Mouse (Mus musculus) spleen, embryonic (tissue): ENCODE measurements around the gene Cldn6.

Source experiments
- CTCF ChIA-PET: fragments of 350-600 bp; sonication (Branson Sonifier 250); formaldehyde crosslinking; loops from one replicate; lab custom pipeline; 2022; lab: Charles Lee

The Cldn6 gene

DNA sequence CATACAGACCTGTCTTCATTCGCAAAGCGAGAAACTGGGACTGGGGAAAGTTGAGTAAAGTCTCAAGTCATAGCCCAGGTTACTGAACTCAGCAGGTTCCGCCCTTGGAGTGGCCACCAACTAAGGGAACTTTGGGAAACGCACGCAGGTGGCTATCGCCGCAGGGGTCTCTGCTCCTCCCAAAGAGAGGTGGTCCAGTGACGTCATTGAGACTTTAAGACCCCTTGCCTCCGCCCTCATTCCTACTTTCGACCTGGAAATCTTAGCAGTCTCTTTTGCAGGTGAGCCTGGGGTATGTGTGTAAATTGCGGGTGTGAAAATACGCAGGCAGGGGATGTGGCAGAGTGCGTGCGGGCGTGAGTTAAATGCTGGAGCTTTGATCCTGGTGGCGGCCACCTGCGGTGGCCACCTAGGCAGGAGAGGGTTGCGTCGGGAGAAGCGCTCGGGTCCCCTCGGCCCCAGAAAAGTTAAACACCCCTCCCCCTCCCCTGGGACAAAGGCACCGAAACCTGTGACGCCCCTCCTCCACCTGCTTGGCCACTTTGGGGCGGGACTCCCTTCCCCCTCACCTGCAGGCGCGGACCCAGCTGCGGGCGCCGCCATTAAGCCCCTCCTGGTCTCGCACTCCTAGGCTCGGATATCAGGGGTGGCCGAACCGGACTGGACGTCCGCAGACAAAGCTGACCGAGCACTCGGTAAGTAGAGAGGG is at the start of gene Cldn6:
Cldn6 (plus strand) TSS at position 123 of the 709 bp plus-strand sequence.
- CTCF ChIA-PET = no interaction called here

DNA sequence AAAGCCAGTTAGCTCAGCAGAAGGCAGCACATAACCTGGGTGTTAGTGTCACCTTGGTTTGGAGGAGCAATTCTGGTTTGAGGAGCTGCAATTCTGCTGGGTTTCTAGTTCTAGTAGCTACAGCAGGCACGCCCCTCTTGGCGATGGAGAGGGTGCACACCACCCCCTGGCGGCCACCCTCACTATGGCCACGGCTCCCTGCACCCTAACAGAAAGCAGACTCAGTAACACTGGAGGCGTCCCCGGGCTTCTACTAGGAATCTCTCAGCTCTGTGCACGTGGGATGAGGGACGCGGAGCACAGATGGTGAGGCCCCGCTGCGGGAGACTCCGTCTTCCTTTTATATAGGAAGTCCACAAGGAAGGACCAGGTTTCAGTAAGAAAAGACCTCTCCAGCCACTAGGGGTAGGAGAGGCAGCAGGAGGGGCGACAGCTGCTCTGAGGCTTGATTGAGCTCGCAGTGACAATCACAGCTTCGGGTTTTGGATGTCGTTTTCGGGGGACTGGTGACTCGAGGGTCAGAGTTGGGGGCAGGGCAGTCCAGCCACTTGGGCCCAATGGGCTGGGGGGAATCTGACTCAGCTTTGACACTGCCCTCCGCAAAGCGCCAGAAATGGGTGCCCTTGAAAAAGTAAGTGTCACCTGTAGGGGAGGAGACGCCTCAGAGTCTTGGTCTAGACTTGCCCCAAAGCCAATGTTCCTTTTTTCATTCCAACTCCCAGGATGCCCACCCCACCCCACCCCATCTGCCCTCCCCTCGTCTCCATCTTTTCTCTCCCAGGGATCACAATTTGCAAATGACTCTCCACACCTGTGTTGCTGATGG is 48.6 kb upstream of the Cldn6 start:
- CTCF ChIA-PET = interaction anchor here (0.7 kb wide), 1 partner anchor 59 kb away, joined by 3 read pairs; no protein-coding TSS in a partner anchor

DNA sequence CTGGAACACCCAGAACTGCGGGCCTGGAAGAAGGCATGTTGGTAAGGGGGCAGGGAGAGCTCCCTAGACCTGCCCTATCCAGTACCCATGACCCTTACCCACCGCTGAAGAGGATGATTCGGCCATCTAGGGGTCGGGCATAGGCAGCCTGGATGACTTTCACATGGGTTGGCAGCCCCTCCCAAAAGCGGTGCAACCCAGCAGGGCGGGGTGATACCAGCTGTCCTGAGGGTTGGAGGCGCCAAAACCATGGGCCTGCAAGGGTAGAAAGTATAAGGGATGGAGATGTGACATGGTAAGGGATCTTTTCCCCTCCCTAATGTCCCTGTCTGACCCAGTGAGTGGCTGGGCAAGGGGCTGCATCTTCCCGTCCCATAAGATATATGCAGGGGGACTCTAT is 47.8 kb upstream of the Cldn6 start:
- CTCF ChIA-PET = no interaction called here

DNA sequence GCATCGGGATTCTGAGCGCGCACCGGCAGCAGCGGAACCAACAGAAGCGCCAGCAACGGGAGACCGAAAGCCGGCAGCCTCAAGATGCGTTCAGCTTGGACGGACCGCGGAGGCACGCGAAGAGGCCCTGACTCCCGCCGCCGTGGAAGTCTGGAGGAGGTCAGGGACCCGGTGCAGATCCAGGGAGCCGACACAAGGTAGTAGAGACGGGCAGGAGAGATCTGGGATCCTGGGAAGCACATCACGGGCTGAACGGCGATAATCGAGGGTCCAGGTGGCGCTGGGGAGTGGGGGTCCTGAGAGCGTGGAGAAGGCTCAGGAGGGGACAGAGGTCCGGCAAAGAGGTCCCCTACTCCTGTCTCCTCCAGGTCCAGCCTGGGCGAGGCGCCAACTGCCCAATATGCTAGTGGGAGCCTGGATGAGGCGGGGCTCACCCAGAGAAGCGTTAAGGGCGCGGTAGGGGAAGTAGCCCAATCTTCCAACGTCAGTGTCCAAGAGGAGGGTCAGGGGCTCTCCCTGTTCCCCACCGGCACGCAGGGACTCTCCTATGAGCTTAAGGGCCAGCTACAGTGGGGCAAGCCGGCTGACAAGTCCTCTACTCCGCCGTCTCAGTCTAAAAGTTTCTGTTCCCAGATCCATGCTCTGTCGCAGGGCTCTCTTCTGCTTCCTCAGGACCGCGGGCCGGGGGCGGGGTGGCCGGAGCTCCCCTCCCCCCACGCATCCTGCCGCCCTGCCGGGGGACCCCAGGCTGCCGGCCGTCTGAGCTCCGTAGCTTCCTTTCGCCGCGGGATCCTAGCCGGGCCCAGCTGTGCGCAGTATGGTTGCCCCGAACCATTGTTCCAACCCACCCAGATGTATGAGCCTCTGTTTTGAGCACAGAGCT is 34.2 kb upstream of the Cldn6 start, which contains the start of gene Mmp25:
Mmp25 (minus strand) TSS at position 665 of the 883 bp plus-strand sequence.
- CTCF ChIA-PET = interaction anchor here (0.6 kb wide), 1 partner anchor 61 kb away, joined by 4 read pairs; no protein-coding TSS in a partner anchor

DNA sequence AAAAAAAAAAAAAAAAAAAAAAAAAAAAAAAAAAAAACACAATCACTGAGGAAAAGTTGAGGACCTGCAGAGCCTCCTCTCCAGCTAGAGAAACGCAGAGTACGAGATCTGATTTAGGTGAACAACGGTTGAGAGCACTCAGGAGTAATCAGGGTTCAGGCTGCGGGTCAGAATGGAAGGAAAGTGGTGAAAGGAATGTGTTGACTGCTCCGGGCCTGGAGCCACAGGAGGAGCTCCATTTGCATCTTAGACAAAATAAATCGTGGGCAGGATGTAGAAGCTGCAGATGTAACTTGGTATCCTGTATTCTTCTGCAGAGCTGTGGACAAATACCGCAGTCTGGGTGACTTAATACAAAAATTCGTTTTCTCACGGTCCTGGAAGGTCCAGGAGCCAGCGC is 33.2 kb upstream of the Cldn6 start:
- CTCF ChIA-PET = no interaction called here

DNA sequence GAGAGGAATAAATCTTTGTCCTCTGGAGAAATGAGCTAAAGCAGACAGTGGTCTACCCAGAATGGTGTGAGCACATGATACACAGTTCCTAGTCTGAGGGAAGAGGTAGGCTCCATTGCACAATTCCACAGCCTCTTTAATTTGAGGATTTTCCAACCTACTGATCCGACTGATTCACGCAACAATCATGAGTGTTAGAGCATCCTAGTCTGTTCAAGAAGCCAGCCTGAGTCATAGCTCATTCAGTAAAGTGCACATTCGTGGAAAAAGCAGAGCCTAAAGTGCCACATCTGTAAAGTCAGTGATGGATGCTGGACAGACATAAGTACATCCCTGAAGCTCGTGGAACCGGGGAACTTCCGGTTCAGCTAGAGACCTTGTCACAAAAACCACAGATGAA is 27.7 kb upstream of the Cldn6 start:
- CTCF ChIA-PET = no interaction called here

DNA sequence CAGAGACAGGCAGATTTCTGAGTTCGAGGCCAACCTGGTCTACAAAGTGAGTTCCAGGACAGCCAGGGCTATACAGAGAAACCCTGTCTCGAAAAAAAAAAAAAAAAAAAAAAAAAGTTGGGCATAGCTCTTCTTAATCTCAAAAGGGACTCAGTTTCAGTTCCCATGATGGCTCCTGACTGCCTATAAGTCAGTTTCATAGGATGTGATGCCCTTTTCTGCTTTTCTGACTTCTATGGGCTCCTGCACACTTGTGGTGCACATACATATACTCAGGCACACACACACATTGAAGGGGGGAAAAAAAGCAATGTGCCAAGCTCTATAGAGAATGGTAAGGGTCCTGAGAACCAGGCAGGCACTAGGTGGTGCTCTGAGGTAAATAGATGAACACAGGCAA is 25.7 kb upstream of the Cldn6 start:
- CTCF ChIA-PET = no interaction called here

DNA sequence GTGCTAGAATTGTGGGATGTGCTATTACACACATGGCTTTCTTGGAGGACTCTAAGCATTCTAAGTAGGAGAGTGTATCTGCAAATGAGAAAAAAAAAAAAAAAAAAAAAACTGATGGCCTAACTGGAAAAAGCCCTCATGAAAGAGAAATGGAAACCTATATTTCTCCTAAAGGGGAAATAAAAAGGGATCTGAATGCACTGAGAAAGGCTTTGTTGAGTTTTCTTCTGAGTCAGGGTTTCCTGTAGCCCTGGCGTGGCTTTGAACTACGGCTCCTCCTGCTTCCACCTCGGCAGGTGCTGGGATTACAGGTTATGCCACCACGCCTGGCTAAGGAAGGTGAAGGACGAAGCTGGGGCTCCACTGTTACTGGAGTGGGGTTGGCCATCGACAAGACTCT is 25.0 kb upstream of the Cldn6 start:
- CTCF ChIA-PET = no interaction called here

DNA sequence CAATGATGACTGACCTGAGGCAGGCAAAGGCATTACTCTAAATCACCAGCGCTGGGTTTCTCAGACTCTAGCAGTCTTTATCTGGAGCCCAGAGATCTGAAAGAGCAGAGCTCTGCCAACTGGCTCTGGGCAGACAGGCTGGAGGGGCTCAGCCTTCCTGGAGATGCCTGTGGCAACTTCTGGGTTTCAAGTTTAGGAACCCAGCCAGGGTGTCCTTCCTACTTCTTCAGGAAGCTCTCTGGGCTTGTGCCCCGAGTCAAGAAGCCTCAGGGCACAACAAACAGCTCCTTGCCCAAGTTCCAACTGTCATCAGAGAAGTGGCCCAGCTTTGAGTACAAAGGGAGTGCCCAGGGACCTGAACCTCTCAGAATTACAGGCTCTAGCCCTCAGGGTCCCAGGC is 24.6 kb upstream of the Cldn6 start:
- CTCF ChIA-PET = no interaction called here

DNA sequence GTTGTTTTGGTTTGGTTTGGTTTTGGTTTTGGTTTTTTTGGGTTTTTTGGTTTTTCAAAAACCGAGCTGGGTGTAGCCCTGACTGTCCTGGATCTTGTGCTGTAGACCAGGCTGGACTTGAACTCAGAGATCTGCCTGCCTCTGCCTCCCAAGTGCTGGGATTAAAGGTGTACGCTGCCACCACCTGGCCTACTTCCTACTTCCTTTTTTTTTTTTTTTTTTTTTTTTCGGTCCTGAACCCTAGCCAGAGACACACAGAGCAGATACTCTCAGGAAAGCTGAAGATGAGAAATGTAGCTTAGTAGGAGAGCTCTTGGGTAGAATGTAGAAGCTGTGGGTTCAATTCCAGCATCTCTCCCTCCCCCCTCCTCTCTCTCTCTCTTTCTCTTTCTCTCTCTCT is 20.6 kb upstream of the Cldn6 start:
- CTCF ChIA-PET = interaction anchor here (0.7 kb wide), 4 partner anchors 9 to 449 kb away, joined by 4 to 13 read pairs (median 6); no protein-coding TSS in a partner anchor

DNA sequence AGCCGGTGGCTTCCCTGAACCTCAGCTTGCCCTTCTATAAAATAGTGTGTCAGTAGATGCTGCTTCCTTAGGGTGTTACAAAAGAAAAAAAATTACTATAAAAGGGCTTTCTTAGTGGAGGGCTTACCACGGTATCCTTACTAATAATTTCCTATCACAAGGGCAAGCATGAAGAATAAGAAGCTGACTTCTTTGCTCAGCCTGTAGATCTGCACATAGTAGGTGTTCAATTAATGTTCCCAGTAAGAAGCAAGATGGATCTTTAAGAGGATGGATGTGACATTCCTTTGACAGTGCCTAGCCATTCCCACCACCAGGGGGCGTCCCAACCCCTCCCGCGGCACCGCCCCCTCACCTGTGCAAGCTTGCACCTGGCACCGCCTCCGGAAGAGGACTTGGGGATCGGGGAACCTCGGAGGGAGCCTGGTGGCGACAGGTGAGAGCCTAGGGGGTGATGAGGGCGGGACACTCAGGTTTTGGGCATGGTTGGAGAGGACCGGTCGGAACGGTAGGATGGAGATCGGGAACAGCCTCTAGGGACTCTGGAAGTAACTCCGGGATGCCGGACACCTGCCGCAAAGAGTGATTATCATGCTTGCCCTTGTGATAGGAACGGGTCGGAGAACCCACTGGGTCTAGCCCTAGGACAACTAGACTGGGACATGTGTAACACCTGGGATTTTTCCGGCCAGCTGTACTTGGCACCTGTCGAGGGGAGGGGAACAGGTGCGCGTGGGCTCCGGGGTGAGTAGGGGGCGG is 18.8 kb upstream of the Cldn6 start, which contains the start of gene Bicdl2:
Bicdl2 (plus strand) TSS at position 390 of the 759 bp plus-strand sequence.
- CTCF ChIA-PET = interaction anchor here (0.9 to 1.4 kb wide), 2 partner anchors 9 to 40 kb away, joined by 3 to 5 read pairs; no protein-coding TSS in a partner anchor

DNA sequence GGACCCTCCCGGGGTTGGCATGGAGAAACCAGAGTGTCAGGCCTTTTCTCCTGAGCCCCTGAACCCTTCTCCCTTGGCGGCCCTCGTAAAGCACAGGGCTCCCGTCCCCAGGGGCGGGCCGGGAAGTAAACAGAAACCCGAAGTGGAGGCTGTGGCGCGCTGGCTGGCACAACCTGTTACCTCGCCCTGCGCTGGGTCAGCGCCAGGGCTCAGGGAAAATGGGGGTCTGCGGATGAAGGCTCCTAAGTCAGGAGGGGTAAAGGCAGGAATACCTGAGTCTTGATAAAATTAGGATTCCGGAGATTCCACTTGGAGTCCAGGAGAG is 18.2 kb upstream of the Cldn6 start:
- CTCF ChIA-PET = interaction anchor here (0.6 to 1.4 kb wide), 3 partner anchors 8 to 165 kb away, joined by 3 to 7 read pairs (median 5); no protein-coding TSS in a partner anchor

DNA sequence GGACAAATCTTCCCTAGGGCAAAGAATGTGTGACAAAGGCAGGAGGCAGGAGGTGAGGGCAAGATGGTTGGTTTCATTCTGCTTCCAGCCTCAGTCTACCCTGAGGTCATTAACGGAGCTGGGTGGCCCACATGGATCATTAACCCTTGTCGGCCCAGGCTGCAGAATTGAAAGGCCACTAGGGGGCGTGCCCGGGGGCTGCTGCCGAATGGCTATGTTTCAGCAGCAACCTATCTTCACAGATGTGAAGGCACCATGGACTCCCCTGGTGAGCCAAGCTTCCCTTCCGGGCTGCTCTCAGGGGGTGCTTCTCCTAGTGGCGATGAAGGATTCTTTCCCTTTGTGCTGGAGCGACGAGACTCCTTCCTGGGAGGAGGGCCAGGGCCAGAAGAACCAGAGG is 17.5 kb upstream of the Cldn6 start:
- CTCF ChIA-PET = interaction anchor here (0.5 to 1.4 kb wide), 4 partner anchors 9 to 164 kb away, joined by 3 to 7 read pairs (median 4); no protein-coding TSS in a partner anchor

DNA sequence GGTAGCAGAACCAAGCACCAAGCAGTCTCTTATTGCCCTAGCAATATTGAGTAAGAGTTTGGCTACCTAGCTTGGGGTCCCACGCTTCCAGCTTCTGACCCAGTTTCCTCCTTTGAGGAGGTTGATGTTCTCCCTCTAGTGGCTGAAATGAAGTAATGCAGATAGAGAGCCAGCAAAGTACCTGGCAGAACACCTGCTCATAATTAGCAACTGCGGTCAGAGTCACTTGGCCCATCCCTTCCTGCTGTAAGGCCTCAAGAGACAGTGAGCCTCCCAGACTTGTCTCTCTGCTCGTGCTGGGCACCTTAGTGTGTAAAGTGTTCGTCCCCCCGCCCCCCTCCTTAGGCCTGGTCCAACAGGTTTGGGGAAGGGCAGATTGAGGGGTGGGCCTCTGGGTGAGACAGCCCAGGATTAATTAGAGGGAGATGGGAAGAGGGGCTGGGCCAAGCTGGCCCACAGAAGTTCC is 14.5 kb upstream of the Cldn6 start:
- CTCF ChIA-PET = interaction anchor here (0.6 to 0.7 kb wide), 2 partner anchors 64 to 68 kb away, joined by 3 read pairs; no protein-coding TSS in a partner anchor

DNA sequence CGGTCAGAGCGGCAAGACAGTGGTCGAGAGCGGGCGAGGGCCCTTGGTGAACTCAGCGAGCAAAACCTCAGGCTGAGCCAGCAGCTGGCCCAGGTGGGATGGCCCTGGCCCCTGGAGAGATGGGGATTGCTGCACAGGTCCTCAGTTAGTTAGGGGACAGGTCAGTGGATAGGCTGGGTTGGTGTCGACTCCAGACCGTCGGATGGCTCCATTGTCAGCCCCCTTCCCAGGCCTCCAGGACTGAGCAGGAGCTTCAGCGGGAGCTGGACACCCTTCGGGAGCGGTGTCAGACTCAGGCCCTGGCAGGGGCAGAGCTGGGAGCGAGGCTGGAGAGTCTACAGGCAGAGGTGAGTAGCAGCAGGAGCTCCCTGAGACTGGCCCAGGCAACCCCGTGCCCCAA is 13.5 kb upstream of the Cldn6 start:
- CTCF ChIA-PET = no interaction called here

DNA sequence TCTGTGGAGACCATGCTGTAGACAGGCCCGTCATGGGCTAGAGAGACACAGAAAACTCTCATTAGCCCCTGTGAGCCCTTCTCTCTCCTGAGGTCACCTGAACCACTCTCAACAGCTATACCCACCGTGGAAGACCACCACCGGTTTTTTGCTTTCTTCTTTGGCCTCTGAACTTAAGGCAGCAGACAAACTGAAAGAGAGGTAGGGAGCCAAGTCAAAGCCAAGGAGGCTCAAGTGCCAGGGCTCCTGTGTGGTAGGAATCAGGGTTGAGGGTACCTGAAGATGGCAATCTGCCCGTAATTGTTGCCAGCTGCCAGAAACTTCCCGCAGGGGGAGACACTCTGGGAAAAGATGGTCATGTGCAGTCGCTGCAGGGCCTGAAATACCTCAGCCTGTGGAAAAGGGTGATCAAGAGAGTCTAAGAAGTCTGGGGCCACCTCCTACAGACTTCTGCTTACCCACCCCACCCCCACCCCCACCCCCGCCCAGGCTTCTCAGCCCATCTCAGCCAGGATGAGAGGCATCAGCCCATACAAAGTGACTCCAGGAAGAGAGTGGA is 8.5 kb upstream of the Cldn6 start:
- CTCF ChIA-PET = interaction anchor here (0.6 kb wide), 1 partner anchor 9 kb away, joined by 4 read pairs; no protein-coding TSS in a partner anchor

DNA sequence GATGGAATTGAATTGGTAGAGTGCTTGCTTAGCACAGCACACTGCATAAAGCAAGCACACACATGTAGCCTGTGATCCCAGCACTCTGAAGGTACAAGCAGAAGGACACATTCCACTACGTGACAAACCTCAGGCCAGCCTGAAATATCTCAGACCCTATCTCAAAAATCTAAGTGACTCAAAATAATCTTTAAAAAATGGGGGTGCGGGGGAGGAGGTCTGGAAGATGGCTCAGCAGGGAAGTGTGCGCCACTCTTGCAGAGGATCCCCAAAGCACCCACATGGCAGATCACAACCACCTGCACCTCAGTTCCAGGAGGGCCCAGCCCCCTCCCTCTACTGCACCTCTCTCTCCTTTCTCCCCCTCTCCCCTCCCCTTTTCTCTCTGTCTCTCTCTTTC is 7.5 kb upstream of the Cldn6 start:
- CTCF ChIA-PET = no interaction called here

DNA sequence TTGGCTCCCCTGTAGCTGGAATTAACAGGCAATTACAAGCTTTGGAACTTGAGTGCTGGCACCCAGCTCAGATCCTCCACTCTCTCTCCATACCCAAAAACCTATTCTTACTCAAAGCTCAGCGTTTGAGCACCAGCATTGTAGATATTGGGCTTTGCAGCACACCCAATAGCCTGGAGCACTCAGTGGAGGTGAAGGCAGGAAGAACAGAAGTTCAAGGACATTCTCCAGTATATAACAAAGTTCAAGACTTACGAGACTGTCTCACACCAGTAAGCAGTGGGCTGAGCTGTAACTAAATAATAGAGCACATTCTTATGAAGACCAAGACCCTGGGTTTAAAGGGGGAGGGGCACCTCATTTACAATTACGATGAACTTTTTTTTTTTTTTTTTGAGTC is 6.3 kb upstream of the Cldn6 start:
- CTCF ChIA-PET = interaction anchor here (0.6 to 0.7 kb wide), 2 partner anchors 33 to 1806 kb away, joined by 7 to 9 read pairs; no protein-coding TSS in a partner anchor

DNA sequence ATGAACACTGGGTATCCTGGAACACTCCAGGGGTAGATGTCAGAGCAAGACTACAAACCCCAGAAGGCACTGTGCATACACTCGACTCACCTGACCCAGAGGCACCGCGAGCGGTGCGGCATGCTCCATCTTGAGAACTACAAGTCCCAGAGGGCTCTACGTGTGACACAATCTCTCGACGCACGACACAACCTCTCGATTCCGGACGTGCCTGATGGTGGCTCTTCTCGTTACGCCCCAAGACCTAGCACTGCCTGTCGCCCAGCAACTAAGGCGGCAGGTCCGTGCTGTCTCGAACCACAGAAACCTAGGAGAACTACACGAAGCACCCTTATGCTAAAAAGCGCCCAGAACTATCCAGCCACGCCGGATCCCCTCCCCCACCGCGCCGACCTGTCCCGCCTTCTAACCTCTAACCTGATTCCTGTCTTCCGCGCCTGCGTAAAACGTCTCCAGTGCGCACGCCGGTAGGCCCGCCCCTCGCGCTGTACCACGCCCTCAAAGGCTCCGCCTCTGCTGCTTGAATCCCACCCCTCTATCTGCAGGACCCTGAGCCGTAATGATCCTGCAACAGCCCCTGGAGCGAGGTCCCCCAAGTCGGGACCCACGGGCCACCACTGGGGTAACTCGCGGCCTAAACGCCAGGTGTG is 5.5 kb upstream of the Cldn6 start, which contains the start of the genes Hcfc1r1 and Thoc6:
Hcfc1r1 (plus strand) TSS at position 173 of the 650 bp plus-strand sequence.
Thoc6 (minus strand) TSS at position 459 of the 650 bp plus-strand sequence.
- CTCF ChIA-PET = no interaction called here
